Mouse (Mus musculus): ENCODE measurements around the gene Eif2ak4. TPM values are rescaled to one million over a fixed set of nuclear protein-coding genes. Genes with fewer than 3 reads are reported as not detected.

Eif2ak4 gene
- polyA plus RNA-seq, 1 experiment from 2014 or later, result 4.9 TPM

- no peaks in the 10 kb centered on the region for H3K27me3 ChIP-seq (ENCODE audit: control insufficient read depth, insufficient read depth, low read length)
- no peak for DNase-seq (ENCODE audit: low spot score)
- no peak overlapping the region for H3K4me2 ChIP-seq (replicated peaks; ENCODE audit: low read depth)
- no peak overlapping the region for H3K27ac ChIP-seq (replicated peaks)
- 55% methylated on average over 9 of the region's 9 CpGs for WGBS
- TF ChIP-seq CTCF (IDR thresholded peaks at IDR 0.05; ENCODE audit: low read depth), result no peak
- no peak for TF ChIP-seq EP300 (optimal IDR thresholded peaks at IDR 0.05)
- no peaks in the 10 kb centered on the region for H3K9me3 ChIP-seq (ENCODE audit: control insufficient read depth, low read length)
- H3K36me3 ChIP-seq (ENCODE audit: control insufficient read depth, insufficient read depth, low read length), result no peaks in the 10 kb centered on the region
- no peak for ATAC-seq (ENCODE audit: low FRiP score, low TSS enrichment)
- peaks cover 5% of the 10 kb centered on the region for H3K4me1 ChIP-seq (replicated peaks; ENCODE audit: control insufficient read depth, insufficient read depth)
- H3K9ac ChIP-seq (ENCODE audit: low read length), result no peak overlapping the region
- no peak overlapping the region for H3K4me3 ChIP-seq (ENCODE audit: low read depth, low read length)
Measured at GRCm38 (mm10) chr2:118495024-118495423, 106.6 kb downstream of the Eif2ak4 start.

- Histone ChIP-seq H3K36me3 (ENCODE audit: control insufficient read depth, insufficient read depth, low read length) (no peaks in the 10 kb centered on the region), H3K9me3 (ENCODE audit: control insufficient read depth, low read length) (no peaks in the 10 kb centered on the region), H3K4me1 (replicated peaks; ENCODE audit: control insufficient read depth, insufficient read depth) (no peaks in the 10 kb centered on the region), H3K4me3 (ENCODE audit: low read depth, low read length) (no peak overlapping the region), H3K27ac (replicated peaks) (no peak overlapping the region), H3K9ac (ENCODE audit: low read length) (no peak overlapping the region), H3K27me3 (ENCODE audit: control insufficient read depth, insufficient read depth, low read length) (no peaks in the 10 kb centered on the region), H3K4me2 (replicated peaks; ENCODE audit: low read depth) (no peak overlapping the region)
- DNase-seq (ENCODE audit: low spot score) (no peak), ATAC-seq (ENCODE audit: low FRiP score, low TSS enrichment) (no peak)
- no peak for TF ChIP-seq CTCF (IDR thresholded peaks at IDR 0.05; ENCODE audit: low read depth)
- no peak for TF ChIP-seq EP300 (optimal IDR thresholded peaks at IDR 0.05)
- whole genome bisulfite sequencing, result 80% methylated on average over 5 of the region's 5 CpGs
Measured at GRCm38 (mm10) chr2:118497890-118498289, 109.5 kb downstream of the Eif2ak4 start.

- Histone ChIP-seq H3K9me3 (ENCODE audit: control insufficient read depth, low read length) (no peaks in the 10 kb centered on the region), H3K4me1 (replicated peaks; ENCODE audit: control insufficient read depth, insufficient read depth) (no peaks in the 10 kb centered on the region), H3K27me3 (ENCODE audit: control insufficient read depth, insufficient read depth, low read length) (no peaks in the 10 kb centered on the region), H3K4me2 (replicated peaks; ENCODE audit: low read depth) (no peak overlapping the region), H3K9ac (ENCODE audit: low read length) (no peak overlapping the region), H3K27ac (replicated peaks) (no peak overlapping the region), H3K36me3 (ENCODE audit: control insufficient read depth, insufficient read depth, low read length) (no peaks in the 10 kb centered on the region), H3K4me3 (ENCODE audit: low read depth, low read length) (no peak overlapping the region)
- 86% methylated on average over 6 of the region's 6 CpGs for WGBS
- ATAC-seq (ENCODE audit: low FRiP score, low TSS enrichment) (no peak), DNase-seq (ENCODE audit: low spot score) (no peak)
- TF ChIP-seq CTCF (IDR thresholded peaks at IDR 0.05; ENCODE audit: low read depth), result no peak
- no peak for TF ChIP-seq EP300 (optimal IDR thresholded peaks at IDR 0.05)
Measured at GRCm38 (mm10) chr2:118498476-118498875, 110.1 kb downstream of the Eif2ak4 start.

GRCm38 (mm10) chr2:118499135-118499961 is 110.9 kb downstream of the Eif2ak4 start:
- no peak overlapping the region for H3K27ac ChIP-seq (replicated peaks)
- WGBS, result 40% methylated on average over 20 of the region's 20 CpGs
- H3K9me3 ChIP-seq (ENCODE audit: control insufficient read depth, low read length), result no peaks in the 10 kb centered on the region
- H3K27me3 ChIP-seq (ENCODE audit: control insufficient read depth, insufficient read depth, low read length), result no peaks in the 10 kb centered on the region
- H3K4me1 ChIP-seq (replicated peaks; ENCODE audit: control insufficient read depth, insufficient read depth), result no peaks in the 10 kb centered on the region
- no peak overlapping the region for H3K4me3 ChIP-seq (ENCODE audit: low read depth, low read length)
- DNase-seq (ENCODE audit: low spot score), result no peak
- peak; percentile 16; the same call in 1 of the 2 replicates for TF ChIP-seq CTCF (IDR thresholded peaks at IDR 0.05; ENCODE audit: low read depth)
- no peak for TF ChIP-seq EP300 (optimal IDR thresholded peaks at IDR 0.05)
- H3K4me2 ChIP-seq (replicated peaks; ENCODE audit: low read depth), result no peak overlapping the region
- no peak overlapping the region for H3K9ac ChIP-seq (ENCODE audit: low read length)
- H3K36me3 ChIP-seq (ENCODE audit: control insufficient read depth, insufficient read depth, low read length), result no peaks in the 10 kb centered on the region
- ATAC-seq (ENCODE audit: low FRiP score, low TSS enrichment), result no peak

GRCm38 (mm10) chr2:118500191-118500590 is 111.8 kb downstream of the Eif2ak4 start:
- no peak for ATAC-seq (ENCODE audit: low FRiP score, low TSS enrichment)
- 88% methylated on average over 2 of the region's 2 CpGs for WGBS

GRCm38 (mm10) chr2:118507126-118507525 is 118.7 kb downstream of the Eif2ak4 start:
- no peak overlapping the region for H3K4me3 ChIP-seq (ENCODE audit: low read depth, low read length)
- no peaks in the 10 kb centered on the region for H3K36me3 ChIP-seq (ENCODE audit: control insufficient read depth, insufficient read depth, low read length)
- no peak for TF ChIP-seq EP300 (optimal IDR thresholded peaks at IDR 0.05)
- TF ChIP-seq CTCF (IDR thresholded peaks at IDR 0.05; ENCODE audit: low read depth), result no peak
- peaks cover 3% of the 10 kb centered on the region for H3K4me1 ChIP-seq (replicated peaks; ENCODE audit: control insufficient read depth, insufficient read depth)
- no peak overlapping the region for H3K9ac ChIP-seq (ENCODE audit: low read length)
- H3K27me3 ChIP-seq (ENCODE audit: control insufficient read depth, insufficient read depth, low read length), result no peaks in the 10 kb centered on the region
- no peak overlapping the region for H3K4me2 ChIP-seq (replicated peaks; ENCODE audit: low read depth)
- ATAC-seq (ENCODE audit: low FRiP score, low TSS enrichment) (no peak), DNase-seq (ENCODE audit: low spot score) (no peak)
- 86% methylated on average over 7 of the region's 7 CpGs for WGBS
- no peaks in the 10 kb centered on the region for H3K9me3 ChIP-seq (ENCODE audit: control insufficient read depth, low read length)
- H3K27ac ChIP-seq (replicated peaks), result no peak overlapping the region

More at GRCm38 (mm10) chr2:118500191-118500590, 111.8 kb downstream of the Eif2ak4 start:
- Histone ChIP-seq H3K4me3 (ENCODE audit: low read depth, low read length) (no peak overlapping the region), H3K27me3 (ENCODE audit: control insufficient read depth, insufficient read depth, low read length) (no peaks in the 10 kb centered on the region), H3K9ac (ENCODE audit: low read length) (no peak overlapping the region), H3K9me3 (ENCODE audit: control insufficient read depth, low read length) (no peaks in the 10 kb centered on the region), H3K4me1 (replicated peaks; ENCODE audit: control insufficient read depth, insufficient read depth) (no peaks in the 10 kb centered on the region), H3K36me3 (ENCODE audit: control insufficient read depth, insufficient read depth, low read length) (no peaks in the 10 kb centered on the region), H3K27ac (replicated peaks) (no peak overlapping the region), H3K4me2 (replicated peaks; ENCODE audit: low read depth) (no peak overlapping the region)
- no peak for DNase-seq (ENCODE audit: low spot score)
- TF ChIP-seq CTCF (IDR thresholded peaks at IDR 0.05; ENCODE audit: low read depth) (no peak), EP300 (optimal IDR thresholded peaks at IDR 0.05) (no peak)
